Mouse (Mus musculus) monocyte, adult 5-6 weeks (primary cell): Measurements from ENCODE around the gene Iqca. TPM values are rescaled to one million over a fixed set of nuclear protein-coding genes. Genes with fewer than 3 reads are reported as not detected.

Experiments used
- ATAC-seq: fragments of 153-309, 156-312 bp; replicated peaks from 2 replicates; pipeline ENCODE4 v1.8.0; 2017; ENCODE audit warnings: mild to moderate bottlenecking; ENCODE audit not compliant: low TSS enrichment, insufficient number of reproducible peaks, severe bottlenecking, poor library complexity, low FRiP score
- total RNA-seq: library from RNA; stranded (forward); fragments of 200-1000, 200-491, 200-594 nt; gene quantifications from 3 replicates; pipeline ENCODE4 v1.2.3, GENCODE M21; 2017

The Iqca gene
- total RNA-seq, 1 experiment from 2014 or later: not detected

DNA sequence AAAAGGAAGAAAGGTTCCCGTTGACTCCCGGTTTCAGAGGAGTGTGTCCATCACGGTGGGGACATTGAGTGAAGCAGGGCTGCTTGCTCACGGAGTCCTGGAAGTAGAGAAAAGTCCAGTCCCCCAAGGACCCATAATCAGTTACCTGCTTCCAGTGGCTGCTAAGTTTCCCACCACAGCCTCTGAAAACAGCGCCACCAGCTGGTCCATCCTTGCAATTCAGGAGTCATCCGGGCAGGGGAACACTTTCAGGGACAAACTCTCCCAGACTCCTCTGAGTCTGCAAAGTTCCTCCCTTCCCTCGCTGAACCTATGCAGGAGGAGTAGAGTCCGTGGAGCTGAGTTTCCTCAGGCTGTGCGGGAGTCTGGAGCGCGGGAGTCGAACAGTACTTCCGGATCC is 6.7 kb upstream of the Iqca start:
- no peak for ATAC-seq

- no peak for ATAC-seq
Observed at GRCm38 (mm10) chr1:90156589-90156988, 3.4 kb upstream of the Iqca start.

DNA sequence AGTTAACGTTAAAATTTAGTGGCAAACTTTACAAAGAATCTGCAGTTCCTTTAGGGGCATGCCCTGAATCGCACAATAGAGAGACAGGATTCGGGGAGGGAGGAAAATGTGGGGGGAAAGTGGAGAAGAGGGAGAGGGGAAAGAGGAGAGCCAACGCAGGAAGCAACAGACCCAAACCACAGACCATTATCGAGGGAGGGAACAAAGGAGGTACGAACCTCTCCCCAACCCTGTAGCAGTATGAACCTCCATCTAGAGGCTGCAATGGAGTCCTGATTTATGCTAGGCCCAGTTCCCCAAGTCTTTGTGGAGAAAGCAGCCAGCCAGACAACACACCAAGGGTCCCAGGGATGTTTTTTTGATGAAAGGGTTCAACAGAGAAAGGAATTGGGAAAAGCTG is 586 bp upstream of the Iqca start:
- ATAC-seq: no peak

GRCm38 (mm10) chr1:90139729-90140128 is 13.5 kb downstream of the Iqca start:
- ATAC-seq: no peak

- ATAC-seq: no peak
Observed at GRCm38 (mm10) chr1:90132402-90132801, 20.8 kb downstream of the Iqca start.

GRCm38 (mm10) chr1:90131982-90132381 is 21.2 kb downstream of the Iqca start:
- ATAC-seq: no peak

DNA sequence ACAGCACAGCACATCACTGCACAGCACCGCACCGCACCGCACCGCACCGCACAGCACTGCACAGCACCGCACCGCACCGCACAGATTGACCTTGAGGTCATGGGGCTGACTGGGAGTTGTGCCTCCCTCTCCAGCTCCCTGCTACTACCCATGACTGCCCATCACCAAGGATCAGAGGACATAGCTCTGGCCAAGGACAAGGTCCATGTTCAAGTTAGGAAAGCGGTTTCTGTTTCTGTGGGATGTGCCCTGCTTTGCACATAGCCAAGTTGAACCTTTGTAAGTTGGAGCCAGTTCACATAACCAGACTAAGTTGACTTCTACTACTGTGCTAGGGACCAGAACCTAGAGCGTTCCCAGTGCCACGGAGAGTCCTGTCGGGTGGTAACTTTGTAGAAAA is 28.6 kb downstream of the Iqca start:
- ATAC-seq: no peak

DNA sequence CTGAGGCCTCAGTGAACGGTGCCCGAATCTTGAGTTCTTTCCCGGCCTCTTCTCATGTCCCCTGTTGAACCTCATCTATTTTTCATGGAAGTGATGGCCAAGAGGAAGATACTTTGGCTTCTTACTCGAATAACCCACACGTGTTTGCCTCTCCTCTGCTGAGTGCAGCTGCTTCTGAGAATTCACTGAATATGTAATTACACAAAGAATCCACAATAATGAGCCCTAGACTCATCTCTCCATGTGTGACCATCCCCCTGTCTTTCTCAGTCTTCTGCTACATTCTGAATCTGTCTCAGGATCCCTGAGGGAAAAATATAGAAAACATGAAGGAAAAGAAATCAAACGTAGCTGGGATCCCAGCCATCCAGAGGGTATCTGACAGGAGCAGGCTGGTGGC is 32.5 kb downstream of the Iqca start:
- no peak for ATAC-seq

DNA sequence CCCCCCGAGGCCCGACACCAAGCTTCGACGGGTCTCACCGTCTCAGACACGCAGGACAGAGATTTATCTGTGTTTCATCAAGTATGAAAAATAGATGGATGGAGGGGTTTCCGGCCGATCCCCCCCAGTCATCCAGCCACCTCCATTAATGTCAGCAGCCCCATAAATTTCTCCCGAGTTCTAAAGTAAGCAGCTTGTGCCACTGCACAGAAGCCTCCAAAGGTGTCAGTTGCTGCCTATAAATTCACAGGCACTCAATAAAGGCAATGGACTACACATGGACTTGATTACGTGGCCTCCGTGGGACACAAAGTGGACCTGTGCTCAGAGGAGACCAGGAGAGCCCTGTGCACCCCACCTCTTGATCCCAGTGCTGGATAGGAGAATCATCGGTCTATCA is 34.0 kb downstream of the Iqca start:
- no peak for ATAC-seq

DNA sequence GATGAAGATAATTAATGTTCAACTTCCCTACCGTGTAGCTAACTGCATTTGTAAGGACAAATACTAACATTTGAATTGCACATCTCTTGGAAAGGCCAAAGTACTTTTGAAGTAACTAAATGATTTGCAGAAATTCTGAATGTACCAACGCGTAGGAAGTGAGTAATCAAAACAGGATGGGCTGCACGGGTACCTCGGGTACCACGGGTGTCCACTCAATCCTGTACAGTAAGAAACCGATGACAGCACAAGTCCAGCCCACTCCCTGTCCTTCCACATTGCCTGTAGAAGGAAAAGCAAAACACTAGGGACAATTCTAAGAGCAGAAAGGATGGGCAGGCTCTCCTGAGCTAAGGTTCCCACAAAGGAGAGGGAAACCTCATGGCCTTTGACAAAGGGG is 36.0 kb downstream of the Iqca start:
- no peak for ATAC-seq

GRCm38 (mm10) chr1:90114586-90114985 is 38.6 kb downstream of the Iqca start:
- no peak for ATAC-seq

DNA sequence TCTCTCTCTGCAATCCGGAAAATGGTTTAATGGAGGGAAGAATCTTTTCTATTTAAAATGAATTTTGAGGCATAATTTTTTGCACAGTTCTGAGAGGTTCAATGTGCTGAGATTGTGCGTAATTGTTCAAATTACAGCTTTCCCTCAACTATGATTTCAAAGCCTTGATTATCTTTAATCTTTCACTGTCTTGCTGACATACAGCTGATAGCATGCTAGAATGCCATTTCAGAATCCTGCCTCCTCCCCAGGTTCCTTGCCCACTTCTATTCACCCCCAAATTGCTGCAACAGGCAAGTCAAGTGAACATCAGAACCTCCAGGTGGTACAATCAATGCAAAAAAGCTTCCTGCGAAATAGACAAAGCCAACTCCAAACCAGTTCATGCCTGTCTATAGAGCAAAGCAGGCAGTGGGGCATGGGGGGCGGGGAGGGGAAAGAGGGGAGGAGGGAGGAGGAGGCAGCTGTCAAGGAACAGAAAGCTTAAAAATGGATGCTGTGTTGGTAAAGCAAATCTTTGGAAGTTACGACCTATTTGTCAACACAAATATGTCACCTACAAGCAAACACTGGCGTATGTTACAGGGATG is 39.5 kb downstream of the Iqca start:
- ATAC-seq: no peak

GRCm38 (mm10) chr1:90112669-90113068 is 40.5 kb downstream of the Iqca start:
- ATAC-seq: no peak

DNA sequence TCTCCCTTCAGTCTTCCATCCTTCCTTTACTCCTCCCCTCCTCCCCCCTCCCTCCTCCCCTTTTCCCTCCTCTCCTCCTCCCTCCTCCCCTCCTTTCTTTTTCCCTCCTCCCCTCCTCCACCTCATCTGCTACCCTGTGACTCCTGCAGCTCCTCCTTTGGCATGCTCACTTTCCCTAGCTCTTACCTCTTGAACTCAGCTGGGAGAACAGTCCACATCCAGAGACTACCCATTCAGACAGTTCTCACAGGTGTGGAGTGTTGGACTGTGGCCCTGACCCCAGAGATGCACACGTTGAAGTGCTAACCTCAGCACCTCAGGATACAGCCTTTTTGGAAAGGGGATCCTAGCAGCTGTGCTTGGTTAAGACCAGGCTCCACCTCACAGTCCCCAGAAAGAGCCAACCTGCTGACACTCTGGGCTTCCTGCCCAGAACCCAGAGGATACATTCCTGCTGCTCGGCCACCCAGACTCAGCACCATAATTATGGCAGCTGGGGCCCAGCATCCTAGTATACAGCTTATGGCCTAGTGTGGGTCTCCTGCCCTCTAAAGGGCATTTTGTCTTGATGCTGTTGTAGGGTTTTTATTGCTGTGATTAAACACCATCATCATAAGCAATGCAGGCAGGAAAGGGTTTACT is 41.9 kb downstream of the Iqca start:
- ATAC-seq: no peak

DNA sequence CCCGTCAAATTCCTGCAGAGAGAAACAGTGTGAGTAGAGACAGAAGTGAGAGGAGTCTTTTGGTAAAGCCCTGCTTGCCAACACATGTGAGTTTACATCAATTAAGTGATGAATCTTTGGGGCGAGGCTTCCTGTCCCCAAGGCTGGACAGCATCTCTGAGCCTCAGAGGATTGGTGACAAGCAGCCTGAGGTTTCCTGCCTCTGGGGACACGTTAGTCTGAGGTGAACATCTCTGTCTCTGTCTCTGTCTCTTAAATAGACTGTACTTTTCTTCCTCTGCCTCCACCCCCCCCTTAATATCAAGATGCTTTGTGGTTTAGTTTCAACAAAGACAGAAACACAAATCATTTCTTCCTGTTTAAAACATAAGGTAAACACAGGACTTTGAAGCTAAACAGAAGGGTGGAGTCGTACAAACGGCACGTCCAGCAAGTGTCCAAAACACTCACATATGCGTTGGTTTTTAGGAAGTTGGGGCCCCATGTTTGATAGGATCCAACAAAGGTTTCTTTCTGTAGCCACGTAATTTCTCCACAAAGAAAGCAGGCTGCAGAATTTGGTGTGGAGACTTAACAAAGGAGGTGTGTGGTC is 49.2 kb downstream of the Iqca start:
- no peak for ATAC-seq

GRCm38 (mm10) chr1:90100360-90101232 is 52.6 kb downstream of the Iqca start:
- no peak for ATAC-seq

- no peak for ATAC-seq
Observed at GRCm38 (mm10) chr1:90092816-90093493, 60.2 kb downstream of the Iqca start.

- no peak for ATAC-seq
Observed at GRCm38 (mm10) chr1:90088192-90088990, 64.8 kb downstream of the Iqca start.
